Mouse (Mus musculus) kidney, adult 11 months (tissue): ENCODE measurements around the gene Rhof.
A peak's percentile ranks its signal among the peaks of the same experiment; 100 is the strongest.

Source experiments
- DNase-seq: peaks from one replicate; pipeline ENCODE4 v3.0.0; 2022

Rhof gene

DNA sequence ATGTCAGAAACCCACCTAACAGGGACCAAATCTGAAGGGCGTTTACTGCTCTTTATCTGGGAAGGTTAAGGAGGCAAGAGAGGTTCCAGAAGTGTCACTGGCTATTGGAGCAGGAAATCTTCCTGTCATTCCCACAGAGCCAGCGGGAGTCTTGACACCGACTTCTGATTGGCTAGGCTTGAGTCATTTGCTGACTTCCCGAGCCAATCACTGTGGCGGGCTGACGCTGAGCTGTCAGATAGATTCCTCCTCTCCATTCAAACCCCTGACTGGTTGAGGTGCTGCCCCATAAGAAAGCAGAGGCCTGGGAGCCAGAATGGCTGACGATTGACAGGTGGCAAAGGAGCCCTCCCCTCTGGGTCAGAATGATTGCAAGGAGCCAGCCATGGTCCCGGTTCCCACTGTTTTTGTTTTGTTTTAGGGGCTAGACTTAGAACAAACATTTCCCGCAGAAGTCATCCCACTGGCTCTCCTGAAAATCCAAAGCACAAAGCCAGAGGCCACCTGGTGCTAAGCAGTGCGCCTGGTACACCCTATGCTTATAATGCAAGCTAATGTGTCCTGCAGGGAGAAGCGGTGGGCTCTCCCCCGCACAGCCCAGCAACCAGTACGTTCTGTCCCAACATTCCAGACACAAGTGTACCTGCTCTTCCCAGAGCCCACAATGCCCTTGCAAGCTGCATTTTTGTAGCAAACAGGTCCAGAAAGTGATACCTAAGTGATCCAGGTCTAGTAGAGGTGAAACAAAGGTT, 22.9 kb downstream of the Rhof start:
- DNase-seq = peak; percentile 57

DNA sequence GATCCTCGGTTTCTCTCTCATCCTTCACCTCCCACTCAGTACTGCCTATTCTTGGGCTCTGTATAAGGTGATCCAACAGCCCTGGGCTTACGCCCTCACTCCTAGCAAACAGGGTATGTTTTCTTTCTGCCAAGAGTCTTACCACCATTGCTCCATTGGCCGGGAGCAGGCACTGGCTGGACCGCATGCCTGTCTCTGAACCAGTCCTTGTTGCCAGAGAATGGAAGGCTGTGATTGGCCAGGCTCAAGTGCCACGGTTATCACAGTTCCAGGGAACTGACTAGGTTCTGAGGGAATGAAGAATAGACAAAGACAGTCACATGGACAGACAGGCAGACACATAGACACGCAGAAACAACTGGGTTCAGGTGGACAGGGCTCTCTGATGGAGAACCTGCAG, 27.7 kb downstream of the Rhof start:
- DNase-seq = no peak

DNA sequence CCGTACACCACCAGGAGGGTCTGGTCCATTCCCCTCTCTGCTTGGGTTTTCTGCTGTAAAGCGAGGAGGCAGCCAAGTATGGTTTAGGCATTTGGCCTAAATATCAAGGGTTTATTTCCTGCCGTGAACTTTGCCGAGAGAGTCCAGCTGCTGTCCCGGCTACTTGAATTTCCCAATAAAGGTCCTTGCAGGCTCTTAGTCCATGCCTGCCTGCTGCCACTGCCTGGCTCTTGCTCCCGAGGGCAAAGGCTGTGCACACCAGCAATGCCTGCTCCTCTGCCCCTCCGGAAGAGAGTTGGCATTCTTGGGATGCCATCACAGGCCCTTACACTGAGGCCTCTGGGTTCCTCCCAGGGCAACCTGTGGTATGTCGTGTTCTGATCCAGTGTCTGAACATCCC, 28.9 kb downstream of the Rhof start:
- peak; percentile 90 for DNase-seq

DNA sequence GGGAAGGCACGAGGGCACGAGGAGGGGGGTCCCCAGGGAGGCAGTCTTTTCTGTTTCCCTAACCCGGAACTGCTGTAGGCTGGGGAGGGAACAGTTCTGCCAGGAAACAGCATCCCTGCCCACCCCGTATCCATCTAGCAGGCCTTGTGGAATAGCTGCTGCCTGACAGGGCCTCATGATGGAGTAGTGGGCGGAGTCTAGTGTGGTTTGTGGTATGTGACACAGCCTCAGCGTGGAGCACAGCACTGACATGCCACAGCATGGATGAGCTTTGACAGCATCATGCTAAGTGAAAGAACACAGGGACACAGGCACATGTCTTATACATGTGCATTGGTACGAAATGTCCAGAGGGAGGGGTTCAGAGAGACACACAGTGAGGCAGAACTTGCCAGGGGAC, 30.1 kb downstream of the Rhof start:
- no peak for DNase-seq

DNA sequence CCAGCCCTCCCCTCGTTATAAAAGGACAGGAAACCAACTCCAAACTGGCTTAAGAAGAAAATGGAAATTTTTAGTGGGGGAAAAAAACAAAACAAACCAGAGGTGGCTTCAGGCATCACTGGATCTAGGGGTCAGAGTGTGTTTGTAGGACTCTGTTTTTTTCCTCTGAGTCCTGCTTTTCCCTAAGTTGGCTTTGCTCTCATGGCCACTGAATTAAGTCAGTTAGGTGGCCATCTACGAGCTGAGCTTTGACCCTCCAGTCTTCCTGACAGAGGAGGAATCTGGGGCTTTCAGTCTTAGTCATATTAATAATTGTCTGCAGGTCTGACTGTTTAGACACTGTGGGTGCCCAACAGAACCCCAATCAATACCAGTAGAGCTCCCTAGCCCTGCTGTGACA, 34.0 kb downstream of the Rhof start:
- DNase-seq = no peak

DNA sequence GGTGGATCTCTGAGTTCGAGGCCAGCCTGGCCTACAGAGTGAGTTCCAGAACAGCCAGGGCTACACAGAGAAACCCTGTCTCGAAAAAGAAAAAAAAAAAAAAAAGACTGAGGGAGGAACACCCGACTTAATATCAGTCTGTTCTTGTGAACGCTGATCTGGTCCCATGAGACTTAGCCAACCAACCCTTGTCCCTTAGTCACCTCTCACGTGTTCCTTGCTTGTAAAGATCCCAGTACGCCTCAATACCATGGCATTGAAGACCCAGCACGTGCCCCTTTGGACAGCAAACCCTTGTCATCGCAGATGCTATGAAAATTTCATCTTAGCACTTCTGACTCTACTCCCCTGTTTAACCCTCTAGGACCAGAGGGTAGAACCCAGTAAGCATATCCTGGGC, 36.2 kb downstream of the Rhof start:
- DNase-seq = no peak

DNA sequence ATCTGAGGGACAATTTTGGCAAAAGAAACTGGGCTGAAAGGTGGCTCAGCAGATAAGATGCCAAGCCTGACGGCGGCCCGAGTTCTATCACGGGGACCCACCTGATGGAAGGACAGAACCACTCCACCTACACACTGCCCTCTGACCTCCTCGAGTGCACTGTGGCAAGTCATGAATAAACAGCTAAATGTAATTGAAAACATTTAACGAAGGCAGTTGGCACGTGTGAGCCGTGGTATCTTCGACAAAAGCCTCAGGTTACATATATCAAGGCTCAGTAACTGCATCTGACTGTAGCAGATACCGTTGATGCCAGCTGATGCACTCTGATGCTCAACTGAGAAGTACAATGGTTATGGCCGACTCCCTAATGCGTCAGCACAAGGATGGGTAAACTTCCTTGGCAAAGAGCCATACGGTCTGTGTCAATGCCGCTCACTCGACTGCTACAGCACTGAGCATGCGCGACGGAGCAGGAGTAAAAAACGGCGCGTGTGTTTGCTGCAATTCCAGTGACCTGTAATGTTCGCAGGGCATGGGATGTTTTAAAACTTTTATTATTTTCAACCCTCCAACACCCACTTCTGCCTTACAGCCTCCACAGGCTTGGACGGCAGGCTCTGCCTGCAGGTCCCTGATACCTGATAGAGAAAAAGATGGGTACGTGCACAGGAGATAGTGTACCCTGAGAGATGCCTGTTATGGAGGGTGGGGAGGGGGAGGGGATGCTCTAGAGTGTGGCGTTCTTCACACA, 38.1 kb downstream of the Rhof start:
- peak; percentile 48 for DNase-seq

DNA sequence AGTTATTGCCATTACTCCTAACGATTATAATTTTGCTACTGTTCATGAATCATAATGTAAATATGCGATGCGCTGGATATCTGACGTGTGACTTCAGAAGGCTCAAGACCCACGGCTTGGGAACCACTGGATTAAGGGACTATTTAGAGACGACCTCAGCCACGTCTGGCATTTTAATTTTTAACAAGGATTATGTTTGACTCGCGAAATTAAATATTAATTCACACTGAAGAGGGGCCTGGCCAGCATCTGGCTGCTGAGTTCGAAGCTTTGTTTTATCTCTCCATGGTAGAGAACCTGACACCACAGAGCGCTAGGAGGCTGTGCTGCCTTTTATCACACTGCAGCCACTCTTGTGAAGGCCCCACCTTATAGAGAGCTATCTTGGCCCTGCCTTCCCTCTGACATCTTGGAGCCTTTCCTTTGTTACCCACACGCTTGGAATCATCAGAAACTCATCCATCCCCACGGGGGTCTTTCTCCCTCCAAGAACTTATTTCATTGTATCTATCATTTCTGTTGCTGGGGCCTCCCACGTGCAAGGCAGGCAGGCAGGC, 39.3 kb downstream of the Rhof start:
- DNase-seq = peak; percentile 36

DNA sequence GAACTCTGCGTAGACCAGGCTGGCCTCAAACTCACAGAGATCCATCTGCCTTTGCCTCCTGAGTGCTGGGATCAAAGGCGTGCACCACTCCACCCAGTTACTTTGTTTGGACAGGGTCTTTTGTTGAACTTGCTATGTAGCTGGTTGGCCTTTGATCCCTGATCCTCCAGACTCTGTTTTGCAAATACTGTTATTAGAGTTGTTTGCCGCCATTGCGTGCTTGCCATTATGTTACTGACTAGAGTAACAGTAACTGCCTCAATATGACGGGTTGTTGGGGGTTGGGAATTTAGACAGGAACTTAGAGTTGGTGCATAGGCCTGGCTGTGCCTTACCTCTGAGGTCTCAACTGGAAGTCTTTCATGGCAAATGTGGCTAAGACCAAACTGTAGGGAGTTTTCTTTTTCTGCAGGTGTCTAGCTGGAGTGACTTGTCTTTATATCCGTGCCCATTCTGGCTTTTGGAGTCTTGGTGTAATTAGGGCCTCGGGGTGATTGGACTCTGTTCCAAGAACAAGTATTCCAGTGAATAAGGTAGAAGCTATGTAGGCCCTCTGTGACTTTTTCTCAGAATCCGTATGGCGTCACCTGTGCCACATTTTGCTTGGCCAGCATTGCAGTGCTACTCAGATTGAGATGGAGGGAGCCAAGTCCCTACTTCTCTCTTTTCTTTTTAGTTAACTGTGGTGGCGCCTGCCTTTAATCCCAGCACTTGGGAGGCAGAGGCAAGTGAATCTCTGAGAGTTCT, 41.8 kb downstream of the Rhof start:
- DNase-seq = peak; percentile 18

DNA sequence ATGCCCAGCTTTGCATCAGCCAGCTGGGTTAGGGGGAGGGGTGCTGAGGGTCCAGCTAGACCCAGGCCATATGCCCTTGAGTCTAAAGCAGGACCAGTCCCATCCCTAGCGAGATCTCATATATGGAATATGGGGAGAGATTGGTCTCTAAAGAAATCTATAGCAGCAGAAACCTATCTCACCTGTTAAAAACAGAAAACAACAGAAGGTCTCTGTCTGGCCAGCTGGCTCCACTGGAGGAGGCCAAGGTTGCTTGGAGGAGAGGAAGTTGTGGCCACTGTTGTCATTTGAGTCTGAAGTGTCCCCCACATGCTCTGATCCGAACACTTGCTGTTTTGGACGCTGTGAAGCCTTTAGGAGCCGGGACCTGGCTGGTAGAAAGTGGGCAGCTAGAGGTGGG, 43.7 kb downstream of the Rhof start:
- DNase-seq = no peak

DNA sequence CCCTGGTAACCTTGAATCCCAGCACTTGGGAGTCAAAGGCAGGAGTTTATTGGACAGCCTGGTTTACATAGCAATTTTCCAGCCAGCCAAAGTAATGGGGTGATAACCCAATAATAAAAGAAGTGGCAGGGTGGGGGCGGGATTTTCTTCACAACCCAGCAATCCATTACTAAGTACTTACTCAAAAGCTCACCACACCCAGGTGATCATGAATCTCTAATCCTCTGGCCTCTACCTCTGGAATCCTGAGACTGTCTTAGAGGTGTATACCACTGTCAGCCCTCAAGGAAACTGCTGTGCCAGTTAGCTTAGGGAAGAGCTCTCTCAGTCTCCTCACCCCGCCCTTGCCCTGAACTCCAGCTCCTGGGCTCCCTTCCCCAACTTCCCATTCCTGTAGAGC, 46.0 kb downstream of the Rhof start:
- DNase-seq = no peak

DNA sequence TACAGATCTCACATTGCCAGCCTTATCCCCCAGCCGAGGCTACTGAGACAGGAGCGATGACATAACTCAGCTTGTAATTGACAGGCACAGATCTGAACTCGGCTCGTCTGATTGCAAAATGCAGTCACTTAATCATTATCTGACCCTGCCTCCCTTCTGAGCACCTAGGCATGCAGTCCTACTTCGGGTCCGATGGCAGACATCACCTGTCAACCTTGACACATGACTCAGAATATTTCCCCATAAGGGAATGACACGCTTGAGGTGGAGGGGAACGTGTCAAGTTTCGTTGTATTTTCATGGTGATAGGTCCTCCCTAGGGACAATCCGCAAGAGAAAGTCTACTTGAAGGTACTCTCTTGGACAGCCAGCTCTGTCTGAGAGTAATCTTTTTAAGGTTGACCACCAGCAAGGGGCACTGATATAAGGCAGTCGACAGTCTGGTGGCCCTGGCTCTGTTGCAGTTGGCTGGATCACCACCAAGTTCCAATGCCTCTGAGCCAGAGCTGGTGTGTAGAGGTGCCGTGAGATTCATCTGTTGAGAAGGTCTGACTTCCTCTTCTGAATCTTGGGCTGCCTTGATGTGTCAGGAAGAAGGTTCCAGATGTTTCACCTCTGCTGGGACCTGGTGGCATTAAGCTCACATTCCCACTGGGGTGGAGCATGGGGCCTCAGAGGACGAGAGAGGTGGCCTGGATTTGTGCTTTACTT, 49.0 kb downstream of the Rhof start:
- DNase-seq = no peak

DNA sequence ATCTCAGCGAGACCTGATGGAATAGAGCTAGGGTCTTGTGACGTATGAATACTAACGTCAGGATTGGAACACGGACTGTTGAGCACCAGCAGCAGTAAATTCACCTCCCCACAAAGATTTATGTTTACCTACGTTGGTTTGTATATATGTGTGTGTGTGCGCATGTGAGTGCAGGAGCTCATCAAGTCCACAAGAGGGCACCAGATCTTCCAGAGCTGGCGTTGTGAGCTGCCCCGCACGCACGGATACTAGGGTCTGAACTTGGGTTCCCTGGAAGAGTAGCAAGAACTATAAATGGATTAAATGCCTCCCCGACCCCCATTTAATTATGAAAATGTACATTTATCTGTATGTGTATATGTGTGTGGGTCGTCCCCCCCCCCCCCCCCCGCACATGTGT, 52.0 kb downstream of the Rhof start:
- no peak for DNase-seq

DNA sequence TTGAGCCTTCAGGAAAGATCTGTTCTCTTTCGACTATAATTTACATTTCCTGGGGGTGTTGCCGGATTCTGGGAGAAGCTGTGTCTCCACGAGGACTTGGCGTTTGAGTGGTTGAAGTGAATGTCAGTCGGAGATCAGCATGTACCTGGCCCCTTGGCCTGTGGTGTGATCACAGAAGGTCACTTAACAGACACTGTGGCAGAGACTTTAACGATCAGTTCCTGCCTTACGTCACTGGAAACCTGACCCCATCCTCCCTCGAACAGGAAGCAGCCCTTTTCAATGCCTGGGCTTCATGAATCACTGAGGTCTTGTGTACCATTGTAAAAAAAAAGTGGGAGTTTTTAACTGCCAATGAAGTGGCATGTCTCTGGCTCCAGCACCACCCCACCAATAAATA, 52.5 kb downstream of the Rhof start:
- DNase-seq = peak; percentile 27

DNA sequence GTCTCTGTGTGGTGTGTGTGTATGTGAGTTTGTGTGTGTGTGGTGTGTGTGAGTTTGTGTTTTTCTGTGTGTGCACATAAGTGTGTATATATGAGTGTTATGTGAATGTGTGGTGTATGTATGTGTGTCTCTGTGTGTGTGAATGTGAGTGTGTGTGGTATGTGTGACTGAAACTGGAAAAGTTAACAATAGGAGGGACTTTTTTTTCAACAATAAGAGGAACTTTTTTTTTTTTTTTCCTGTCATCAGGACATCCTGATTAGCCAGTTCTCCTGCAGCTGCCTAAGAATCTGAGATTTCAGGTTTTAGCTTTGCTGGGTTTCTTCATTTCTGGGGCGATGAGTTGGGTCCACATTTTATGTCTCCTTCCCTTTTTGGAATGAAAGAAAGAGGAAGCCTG, 52.9 kb downstream of the Rhof start:
- no peak for DNase-seq

DNA sequence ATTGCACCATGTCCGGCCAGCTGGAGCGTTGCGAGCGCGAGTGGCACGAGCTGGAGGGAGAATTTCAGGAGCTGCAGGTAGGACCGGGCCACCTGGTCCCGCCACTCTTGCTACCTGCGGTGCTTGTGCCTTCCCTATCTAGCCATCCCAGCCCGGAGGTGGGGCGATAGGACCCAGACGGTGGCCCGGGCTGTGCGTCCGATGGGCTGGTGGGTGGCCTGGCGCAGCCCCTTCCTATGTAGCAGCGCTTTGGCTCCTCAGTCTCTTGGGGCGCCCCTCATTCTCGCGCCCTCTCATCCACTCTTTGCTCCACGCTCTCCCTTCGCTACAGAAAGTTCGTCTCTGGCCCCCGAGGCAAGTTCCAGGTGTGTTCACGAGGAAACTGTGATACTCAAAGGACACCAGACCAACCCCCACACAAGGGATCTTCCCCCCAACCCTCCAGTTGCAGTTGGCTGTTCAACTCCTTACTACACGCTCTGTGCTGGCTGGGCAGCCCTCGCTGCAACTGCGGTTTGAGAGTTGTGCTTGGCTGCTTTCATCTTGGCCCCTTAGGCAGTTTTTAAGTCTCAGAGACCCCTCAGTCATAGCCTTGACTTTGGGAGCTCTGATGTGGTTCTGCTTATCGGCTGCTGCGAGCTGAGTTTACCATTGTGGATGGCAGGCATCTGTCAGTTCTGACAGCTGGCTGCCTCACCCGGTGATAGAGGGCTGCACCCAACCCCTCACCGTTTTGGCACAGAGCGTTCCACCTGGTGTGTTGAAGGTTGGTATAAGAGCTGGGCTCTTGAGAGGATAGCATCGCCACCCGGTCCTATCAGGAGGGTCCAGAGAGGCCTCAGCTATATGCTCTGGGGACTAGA, 55.8 kb downstream of the Rhof start:
- DNase-seq = no peak

DNA sequence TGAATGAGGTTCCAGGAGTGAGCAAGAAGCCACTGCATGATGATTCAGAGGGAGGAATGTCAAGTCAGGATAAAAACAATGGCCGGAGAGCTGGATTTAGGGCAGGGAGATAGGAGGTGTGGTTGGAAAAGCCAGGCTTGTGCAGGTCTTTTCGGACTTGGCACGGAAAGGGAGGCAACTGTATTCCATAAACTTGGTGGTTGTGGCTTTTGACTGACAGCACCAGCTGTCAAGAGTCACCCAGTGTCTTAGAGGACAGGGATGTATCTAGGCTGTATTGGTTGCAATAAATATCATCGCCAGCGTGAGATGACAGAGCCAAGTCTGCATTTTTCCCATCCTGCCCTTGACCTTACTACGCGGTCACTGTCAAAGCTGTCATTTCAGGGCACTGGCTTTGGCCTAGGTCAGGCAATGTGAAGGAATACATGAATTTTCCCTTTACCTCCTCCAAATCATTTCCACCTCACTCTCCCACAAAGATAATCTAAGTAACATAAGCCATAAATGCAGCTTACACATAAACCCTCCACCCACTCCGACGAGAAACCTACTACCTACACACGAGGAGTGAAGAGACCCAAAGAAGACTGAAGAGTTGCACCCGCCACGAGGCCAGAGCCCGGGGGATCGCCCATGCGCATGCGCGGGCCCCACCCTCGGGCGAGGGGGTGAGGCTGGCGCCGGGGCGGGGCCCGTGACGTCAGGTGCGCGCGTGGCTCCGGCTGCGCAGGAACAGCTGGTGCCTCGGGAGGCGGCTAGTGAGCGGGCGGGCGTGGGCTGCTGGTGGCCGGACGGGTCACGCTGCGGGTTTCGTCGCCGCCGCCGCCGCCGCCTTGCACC, 56.7 kb downstream of the Rhof start:
- DNase-seq = peak; percentile 89

DNA sequence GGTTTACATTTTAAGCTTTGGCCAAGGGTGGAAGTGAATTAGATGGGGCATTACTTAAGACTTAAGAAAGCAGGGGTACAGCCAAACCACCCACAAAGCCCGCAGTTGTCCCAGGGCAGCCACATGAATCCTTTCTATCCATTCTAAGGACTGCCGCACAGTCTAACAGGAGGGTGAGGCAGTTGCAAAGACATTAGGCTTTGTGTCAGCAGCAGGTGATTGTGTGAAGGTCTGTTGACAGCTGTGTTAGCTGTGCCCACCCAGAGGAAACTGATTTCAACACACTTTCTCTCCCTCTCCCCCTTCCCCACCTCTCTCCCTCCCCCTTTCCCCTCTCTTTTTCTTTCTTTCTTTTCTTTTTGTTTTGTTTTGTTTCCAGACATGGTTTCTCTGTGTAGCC, 63.8 kb downstream of the Rhof start:
- DNase-seq = no peak

DNA sequence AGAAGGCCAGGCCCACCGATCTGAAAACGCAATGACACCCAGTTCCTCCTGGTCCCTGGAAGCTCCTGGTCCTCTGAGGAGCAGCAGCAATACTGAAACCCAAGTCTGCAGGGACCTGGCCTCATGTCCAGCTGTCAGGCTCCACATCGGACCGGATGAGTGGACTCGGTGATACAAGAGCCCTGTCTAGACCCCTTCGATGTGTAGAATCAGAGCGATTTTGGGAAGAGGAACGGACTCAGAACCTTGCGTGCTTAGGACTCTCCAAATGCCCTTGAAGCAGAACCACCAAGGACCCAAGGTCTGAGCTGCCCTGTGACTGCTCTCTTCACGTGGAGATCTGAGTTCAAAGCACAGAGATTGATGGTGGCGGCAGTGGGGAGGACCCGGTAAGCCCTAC, 64.4 kb downstream of the Rhof start, which contains the start of gene Tmem120b:
Gene Tmem120b (plus strand): TSS at position 301 of the 400 bp plus-strand sequence.
- DNase-seq = no peak

DNA sequence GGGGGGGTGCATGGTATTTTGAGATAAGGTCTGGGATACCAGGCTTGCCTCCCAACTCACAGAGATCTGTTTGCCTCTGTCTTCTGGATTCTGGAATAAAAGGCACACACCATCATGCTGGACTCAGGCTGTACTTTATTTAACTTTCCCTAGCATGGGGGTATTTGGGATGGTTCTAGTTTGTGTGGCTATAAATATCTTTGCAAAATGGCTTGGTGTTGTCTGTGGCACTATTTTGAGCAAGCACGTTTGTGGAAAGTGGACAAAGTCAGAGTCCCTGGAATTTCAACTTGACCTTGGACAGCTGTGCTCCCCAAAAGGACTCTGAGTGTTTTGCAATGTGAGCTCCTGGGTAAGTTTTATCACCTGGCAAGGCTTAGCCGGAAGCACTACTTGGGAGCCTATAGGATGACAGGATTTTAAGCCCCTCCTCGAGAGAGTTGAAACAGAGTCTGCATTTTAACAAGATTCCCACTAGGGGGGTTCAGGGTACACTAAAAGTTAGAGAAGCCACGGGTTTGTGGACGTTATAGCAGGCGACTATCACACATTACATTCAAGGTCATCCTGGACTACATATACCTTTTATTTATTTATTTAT, 65.0 kb downstream of the Rhof start:
- peak; percentile 44 for DNase-seq
